Mouse (Mus musculus) MEL (cell line): ENCODE measurements around the gene Krt77. TPM values are rescaled to one million over a fixed set of nuclear protein-coding genes. Genes with fewer than 3 reads are reported as not detected.

Experiments used
- DNase-seq: peaks from one replicate; pipeline ENCODE4 v3.0.0; 2011; ENCODE audit warnings: low read depth, low spot score
- H3K27ac ChIP-seq: 2 replicates; pipeline ENCODE4 v1.5.1; 2012; ENCODE audit warnings: low read depth, mild to moderate bottlenecking, control low read depth, low read length, moderate library complexity; ENCODE audit not compliant: control insufficient read depth
- H3K27me3 ChIP-seq, 2 experiments: fragments of 150-350 bp in 1 of 2; sonication (generic) in 1 of 2; 2 replicates each; pipeline ENCODE4 v1.6.1; 2012; ENCODE audit warnings: low read length in 2 of 2, mild to moderate bottlenecking in 2 of 2, improper control_type of control experiment in 1 of 2, moderate library complexity in 1 of 2; ENCODE audit not compliant: insufficient read depth in 2 of 2, control insufficient read depth in 1 of 2
- H3K36me3 ChIP-seq, 2 experiments: 2 replicates each; pipeline ENCODE4 v1.6.1; 2012 to 2014; ENCODE audit warnings: low read length in 2 of 2, improper control_type of control experiment in 1 of 2, inconsistent platforms in 1 of 2, mild to moderate bottlenecking in 1 of 2; ENCODE audit not compliant: insufficient read depth in 2 of 2, control insufficient read depth in 1 of 2
- H3K4me1 ChIP-seq, 2 experiments: fragments of 150-350 bp in 1 of 2; sonication (generic) in 1 of 2; 2 replicates each; pipeline ENCODE4 v1.6.1; 2012; ENCODE audit warnings: low read length in 2 of 2, improper control_type of control experiment in 1 of 2, mild to moderate bottlenecking in 1 of 2; ENCODE audit not compliant: insufficient read depth in 2 of 2, control insufficient read depth in 1 of 2
- H3K4me3 ChIP-seq, 2 experiments: fragments of 150-350 bp in 1 of 2; sonication (generic) in 1 of 2; 2 replicates each; pipeline ENCODE4 v1.5.1; 2012; ENCODE audit warnings: low read depth in 2 of 2, low read length in 2 of 2, mild to moderate bottlenecking in 2 of 2, moderate library complexity in 2 of 2, control low read depth in 1 of 2, improper control_type of control experiment in 1 of 2; ENCODE audit not compliant: control insufficient read depth in 1 of 2, insufficient read depth in 1 of 2
- H3K79me2 ChIP-seq: 2 replicates; pipeline ENCODE4 v1.6.1; 2012; ENCODE audit warnings: mild to moderate bottlenecking, low read length, moderate library complexity; ENCODE audit not compliant: control insufficient read depth, poor library complexity, insufficient read depth
- H3K9ac ChIP-seq: 2 replicates; pipeline ENCODE4 v1.6.1; 2012; ENCODE audit warnings: low read depth, mild to moderate bottlenecking, control low read depth, low read length, moderate library complexity; ENCODE audit not compliant: control insufficient read depth, poor library complexity, severe bottlenecking
- H3K9me3 ChIP-seq: fragments of 150-350 bp; sonication (generic); replicated peaks from 2 replicates; pipeline ENCODE4 v1.6.1; 2012; ENCODE audit warnings: mild to moderate bottlenecking, low read length, improper control_type of control experiment, moderate library complexity; ENCODE audit not compliant: insufficient read depth
- CHD1 ChIP-seq: IDR thresholded peaks from 2 replicates; pipeline ENCODE4 v1.6.1; 2012; ENCODE audit warnings: low read depth, mild to moderate bottlenecking, inconsistent platforms, low read length, improper control_type of control experiment
- CTCF ChIP-seq, 3 experiments: IDR thresholded peaks in 2 of 3; conservative IDR thresholded peaks in 1 of 3; 2 replicates each; pipeline ENCODE4 v1.5.1; 2011 to 2012; ENCODE audit warnings: low read length in 3 of 3, low read depth in 2 of 3, mild to moderate bottlenecking in 2 of 3, improper control_type of control experiment in 1 of 3, inconsistent platforms in 1 of 3, mixed read lengths in 1 of 3, moderate library complexity in 1 of 3; ENCODE audit not compliant: control insufficient read depth in 1 of 3, insufficient read depth in 1 of 3, poor library complexity in 1 of 3, severe bottlenecking in 1 of 3
- ELF1 ChIP-seq: IDR thresholded peaks from 2 replicates; pipeline ENCODE4 v1.6.1; 2014; ENCODE audit warnings: low read depth, mild to moderate bottlenecking, inconsistent platforms, low read length, improper control_type of control experiment, moderate library complexity
- ETS1 ChIP-seq: IDR thresholded peaks from 2 replicates; pipeline ENCODE4 v1.6.1; 2012; ENCODE audit warnings: low read depth, mild to moderate bottlenecking, inconsistent platforms, low read length, improper control_type of control experiment, moderate library complexity
- GATA1 ChIP-seq: IDR thresholded peaks from 2 replicates; pipeline ENCODE4 v1.6.1; 2011; ENCODE audit warnings: low read depth, low read length, improper control_type of control experiment
- HCFC1 ChIP-seq: IDR thresholded peaks from 2 replicates; pipeline ENCODE4 v1.6.1; 2012; ENCODE audit warnings: low read depth, mild to moderate bottlenecking, inconsistent platforms, low read length, improper control_type of control experiment, moderate library complexity
- JUND ChIP-seq: IDR thresholded peaks from 2 replicates; pipeline ENCODE4 v1.6.1; 2011; ENCODE audit warnings: low read depth, mild to moderate bottlenecking, improper control_type of control experiment, low read length
- KAT2A ChIP-seq: conservative IDR thresholded peaks from 2 replicates; pipeline ENCODE4 v1.6.1; 2012; ENCODE audit warnings: low read depth, low read length, improper control_type of control experiment, inconsistent platforms
- MAFK ChIP-seq: IDR thresholded peaks from 2 replicates; pipeline ENCODE4 v1.6.1; 2011; ENCODE audit warnings: low read depth, mild to moderate bottlenecking, low read length, improper control_type of control experiment, borderline replicate concordance
- MAZ ChIP-seq: IDR thresholded peaks from 2 replicates; pipeline ENCODE4 v1.6.1; 2012; ENCODE audit warnings: low read depth, mild to moderate bottlenecking, inconsistent platforms, low read length, improper control_type of control experiment
- MXI1 ChIP-seq: IDR thresholded peaks from 2 replicates; pipeline ENCODE4 v1.6.1; 2011; ENCODE audit warnings: mild to moderate bottlenecking, low read depth, low read length, improper control_type of control experiment
- MYB ChIP-seq: IDR thresholded peaks from 2 replicates; pipeline ENCODE4 v1.6.1; 2011; ENCODE audit warnings: mild to moderate bottlenecking, low read depth, low read length, improper control_type of control experiment
- NELFE ChIP-seq: IDR thresholded peaks from 2 replicates; pipeline ENCODE4 v1.6.1; 2011; ENCODE audit warnings: low read depth, low read length, improper control_type of control experiment
- NRF1 ChIP-seq: IDR thresholded peaks from 2 replicates; pipeline ENCODE4 v1.6.1; 2014; ENCODE audit warnings: low read depth, mild to moderate bottlenecking, inconsistent platforms, low read length, improper control_type of control experiment, moderate library complexity; ENCODE audit not compliant: poor library complexity, insufficient read depth, severe bottlenecking
- POLR2AphosphoS2 ChIP-seq: IDR thresholded peaks from 2 replicates; pipeline ENCODE4 v1.6.1; 2011; ENCODE audit warnings: low read length, improper control_type of control experiment
- RAD21 ChIP-seq: IDR thresholded peaks from 2 replicates; pipeline ENCODE4 v1.6.1; 2011; ENCODE audit warnings: mild to moderate bottlenecking, low read depth, low read length, improper control_type of control experiment
- RCOR1 ChIP-seq: IDR thresholded peaks from 2 replicates; pipeline ENCODE4 v1.6.1; 2012; ENCODE audit warnings: low read depth, mild to moderate bottlenecking, inconsistent platforms, low read length, improper control_type of control experiment
- SIN3A ChIP-seq: IDR thresholded peaks from 2 replicates; pipeline ENCODE4 v1.6.1; 2012; ENCODE audit warnings: low read length, improper control_type of control experiment, inconsistent platforms
- TAL1 ChIP-seq: IDR thresholded peaks from 2 replicates; pipeline ENCODE4 v1.6.1; 2012; ENCODE audit warnings: mild to moderate bottlenecking, inconsistent platforms, low read length, moderate library complexity, mixed read lengths
- TCF12 ChIP-seq: IDR thresholded peaks from 2 replicates; pipeline ENCODE4 v1.6.1; 2014; ENCODE audit warnings: low read depth, mild to moderate bottlenecking, inconsistent platforms, low read length, improper control_type of control experiment, moderate library complexity
- UBTF ChIP-seq: IDR thresholded peaks from 2 replicates; pipeline ENCODE4 v1.6.1; 2012; ENCODE audit warnings: low read depth, mild to moderate bottlenecking, inconsistent platforms, low read length, improper control_type of control experiment, moderate library complexity, borderline replicate concordance; ENCODE audit not compliant: insufficient read depth
- USF1 ChIP-seq: IDR thresholded peaks from 2 replicates; pipeline ENCODE4 v1.6.1; 2014; ENCODE audit warnings: low read depth, mild to moderate bottlenecking, inconsistent platforms, low read length, improper control_type of control experiment, moderate library complexity
- USF2 ChIP-seq, 2 experiments: IDR thresholded peaks; 2 replicates each; pipeline ENCODE4 v1.6.1; 2011 to 2012; ENCODE audit warnings: improper control_type of control experiment in 2 of 2, low read length in 2 of 2, borderline replicate concordance in 1 of 2, inconsistent platforms in 1 of 2, low read depth in 1 of 2, mild to moderate bottlenecking in 1 of 2; ENCODE audit not compliant: insufficient read depth in 1 of 2
- ZC3H11A ChIP-seq: IDR thresholded peaks from 2 replicates; pipeline ENCODE4 v1.6.1; 2012; ENCODE audit warnings: low read depth, mild to moderate bottlenecking, inconsistent platforms, low read length, improper control_type of control experiment
- ZMIZ1 ChIP-seq: IDR thresholded peaks from 2 replicates; pipeline ENCODE4 v1.6.1; 2012; ENCODE audit warnings: low read depth, mild to moderate bottlenecking, inconsistent platforms, low read length, improper control_type of control experiment, moderate library complexity
- polyA plus RNA-seq, 2 experiments: library from polyadenylated mRNA; stranded (reverse) in 1 of 2; unstranded in 1 of 2; fragments of >175 nt in 1 of 2; fragments of >200 nt in 1 of 2; gene quantifications; 2 replicates each; pipeline versions ENCODE4 v1.2.1 to v1.2.4; 2012; ENCODE audit warnings: low replicate concordance in 2 of 2, low read depth in 1 of 2; ENCODE audit not compliant: insufficient read length in 2 of 2, insufficient read depth in 1 of 2, missing spikeins in 1 of 2
- total RNA-seq: library from RNA; depleted of rRNA; stranded (reverse); fragments of 300-350 nt; gene quantifications from 2 replicates; pipeline ENCODE4 v1.2.3, GENCODE M21; 2012

The Krt77 gene
- total and polyA plus RNA-seq, 3 experiments, result not detected

- no peaks in the 10 kb centered on the region for H3K27me3 ChIP-seq
- no peak for DNase-seq
- no peaks in the 10 kb centered on the region for H3K36me3 ChIP-seq
- H3K79me2 ChIP-seq, result no peaks in the 10 kb centered on the region
- no peak overlapping the region for H3K27ac ChIP-seq
- H3K9ac ChIP-seq, result no peak overlapping the region
- H3K4me3 ChIP-seq, result no peak overlapping the region
- H3K4me1 ChIP-seq, result no peaks in the 10 kb centered on the region
- H3K9me3 ChIP-seq, result no peaks in the 10 kb centered on the region
- TF ChIP-seq USF2 (IDR thresholded peaks at IDR 0.05; ENCODE audit: borderline replicate concordance in 1 of 2, insufficient read depth in 1 of 2, low read depth in 1 of 2, low read length in 2 of 2) (no peak), RCOR1 (no peak), MAFK (no peak), CTCF (IDR thresholded peaks at IDR 0.05 in 2 of 3, conservative IDR thresholded peaks at IDR 0.05 in 1 of 3; ENCODE audit: control insufficient read depth in 1 of 3, insufficient read depth in 1 of 3, low read depth in 2 of 3, low read length in 3 of 3, poor library complexity in 1 of 3, severe bottlenecking in 1 of 3) (no peak), HCFC1 (no peak), JUND (no peak), KAT2A (no peak), ELF1 (no peak), ZC3H11A (no peak), USF1 (no peak), MAZ (no peak)
Measured at GRCm38 (mm10) chr15:101860421-101861130, 8.9 kb downstream of the Krt77 start.

GRCm38 (mm10) chr15:101859735-101860170, 9.8 kb downstream of the Krt77 start:
- DNase-seq, result no peak
- Histone ChIP-seq H3K4me3 (no peak overlapping the region), H3K27me3 (no peaks in the 10 kb centered on the region; a peak in 2 of 4 replicates), H3K9me3 (no peaks in the 10 kb centered on the region), H3K27ac (no peak overlapping the region), H3K4me1 (no peaks in the 10 kb centered on the region), H3K79me2 (no peaks in the 10 kb centered on the region), H3K36me3 (no peaks in the 10 kb centered on the region), H3K9ac (no peak overlapping the region)
- TF ChIP-seq JUND (no peak), MAFK (no peak), CTCF (IDR thresholded peaks at IDR 0.05 in 2 of 3, conservative IDR thresholded peaks at IDR 0.05 in 1 of 3; ENCODE audit: control insufficient read depth in 1 of 3, insufficient read depth in 1 of 3, low read depth in 2 of 3, low read length in 3 of 3, poor library complexity in 1 of 3, severe bottlenecking in 1 of 3) (no peak), UBTF (no peak), MXI1 (no peak), CHD1 (no peak), ZMIZ1 (no peak), POLR2AphosphoS2 (no peak), ETS1 (no peak), NRF1 (no peak), MYB (no peak), TCF12 (no peak), GATA1 (no peak), NELFE (no peak), ZC3H11A (no peak), TAL1 (no peak), SIN3A (no peak), RAD21 (no peak)
